In the genomic region with DNA sequence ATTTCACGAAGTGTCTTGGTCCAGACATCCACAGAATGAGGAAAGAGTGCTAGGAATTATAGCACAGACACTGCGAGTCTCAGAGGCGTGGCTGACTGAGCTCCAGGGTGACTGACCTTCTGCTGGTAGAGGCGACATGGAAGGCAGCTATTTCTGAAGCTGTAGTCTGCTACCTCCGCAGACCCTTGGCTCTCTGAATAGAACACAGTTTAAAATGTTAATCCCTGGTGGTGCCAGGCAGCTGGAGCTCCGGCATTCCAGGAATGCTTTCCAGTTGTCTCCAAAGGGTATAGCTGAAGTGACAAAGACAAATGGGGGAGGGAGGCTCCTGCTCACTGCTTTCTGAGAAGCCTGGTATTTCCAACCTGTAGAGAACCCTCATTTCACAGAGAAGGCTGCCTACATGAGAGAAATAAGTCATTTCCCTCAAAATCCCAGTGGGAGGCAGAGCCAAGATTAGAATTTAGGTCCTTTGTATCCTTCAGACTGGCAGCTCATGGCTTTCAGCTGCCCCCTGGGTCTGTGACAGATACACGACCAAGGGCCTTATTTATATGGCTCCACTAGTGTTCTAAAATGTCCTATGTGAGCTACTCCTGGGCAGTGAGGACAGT, we compare ENCODE assay signal across 11 mouse cellular contexts. TPM values are rescaled to one million over a fixed set of nuclear protein-coding genes. Genes with fewer than 3 reads are reported as not detected.
DNase-seq lines count a peak whose midpoint lies in the region; ATAC-seq lines count a peak whose summit lies in the region.
"Had no signal": no experiment of that assay in that cellular context is flagged by ENCODE, and none has a peak within 500 bp of the region (broad histone marks: within the 10 kb centered on the region; RNA-seq: fewer than 3 reads in every experiment).

No protein-coding gene starts in this region.

- WGBS in hindbrain, embryonic 10.5 days, result 4% methylated on average over 7 of the region's 7 CpGs
- 5% methylated on average over 7 of the region's 7 CpGs for WGBS in hindbrain, embryonic 12.5 days

- ATAC-seq in hindbrain, embryonic 12.5 days (ENCODE audit: low FRiP score), result no peak
- ATAC-seq: inflammation-experienced regulatory T-cells, adult 6 months had no signal

- H3K9me3 ChIP-seq in hindbrain, embryonic 10.5 days, result no peaks in the 10 kb centered on the region
- no peaks in the 10 kb centered on the region for H3K9me3 ChIP-seq in hindbrain, embryonic 12.5 days (replicated peaks)

- peak overlapping the region; percentile 75 for H3K27ac ChIP-seq in hindbrain, embryonic 10.5 days
- H3K27ac ChIP-seq in hindbrain, embryonic 12.5 days, result no peak overlapping the region

- peaks cover 30% of the 10 kb centered on the region for H3K4me1 ChIP-seq in hindbrain, embryonic 10.5 days (replicated peaks)
- peaks cover 10% of the 10 kb centered on the region; the same call in 1 of the 2 replicates for H3K4me1 ChIP-seq in hindbrain, embryonic 12.5 days

- peak; percentile 51 for DNase-seq in hindbrain, embryonic 10.5 days (ENCODE audit: low spot score)
- peak; percentile 26 for DNase-seq in Muller cell, postnatal 12 days (ENCODE audit: inconsistent ontology term)
- peak; percentile 36 for DNase-seq in forelimb bud, embryonic 11.5 days (ENCODE audit: low read depth, low spot score)
- DNase-seq in kidney, postnatal 10 days, result peak; percentile 34
- no peak for DNase-seq in c-Kit-positive CD71-positive TER-119-positive erythroid progenitor cells, embryonic 14.5 days (ENCODE audit: low spot score)
- DNase-seq in spleen, postnatal 10 days (ENCODE audit: low spot score in 2 of 2), result no peak
- DNase-seq in gastrocnemius, postnatal 10 days, result no peak
- DNase-seq: adrenal gland, postnatal 14 days had no signal

- H3K27me3 ChIP-seq in hindbrain, embryonic 10.5 days (ENCODE audit: insufficient read depth, poor library complexity, severe bottlenecking), result no peaks in the 10 kb centered on the region
- no peaks in the 10 kb centered on the region for H3K27me3 ChIP-seq in hindbrain, embryonic 12.5 days

- no peak overlapping the region for H3K4me3 ChIP-seq in hindbrain, embryonic 10.5 days
- H3K4me3 ChIP-seq in hindbrain, embryonic 12.5 days, result no peak overlapping the region

- no peaks in the 10 kb centered on the region for H3K36me3 ChIP-seq in hindbrain, embryonic 10.5 days
- H3K36me3 ChIP-seq in hindbrain, embryonic 12.5 days, result no peaks in the 10 kb centered on the region

- H3K4me2 ChIP-seq in hindbrain, embryonic 12.5 days (replicated peaks), result no peak overlapping the region

- no peak overlapping the region for H3K9ac ChIP-seq in hindbrain, embryonic 12.5 days

RNA-seq across cellular contexts. Expression of gene Fabp1, which starts 27.6 kb away (rescaled TPM):
- polyA plus RNA-seq in hindbrain, embryonic 10.5 days (2016; fragmentation: Nextera tagmentation; extraction: Ambion mirVana), result not detected in 2 replicates
- not detected in 2 replicates for polyA plus RNA-seq in hindbrain, embryonic 12.5 days (2016; fragmentation: Nextera tagmentation; extraction: Ambion mirVana)
- total RNA-seq in gastrocnemius, postnatal 10 days (2021), result under 1 TPM in 1 of 2 experiments, not detected in 1; 0.70 TPM
- polyA plus RNA-seq: inflammation-experienced regulatory T-cells, adult 6 months; neural tube, embryonic 14.5 days had no signal

RNA-seq across cellular contexts. Expression of gene Krcc1, which starts 44.2 kb away (rescaled TPM):
- 28.4 and 32.8 TPM in 2 replicates for polyA plus RNA-seq in hindbrain, embryonic 10.5 days (2016; fragmentation: Nextera tagmentation; extraction: Ambion mirVana)
- polyA plus RNA-seq in hindbrain, embryonic 12.5 days (2016; fragmentation: Nextera tagmentation; extraction: Ambion mirVana), result 30.3 and 31.6 TPM in 2 replicates
- 10 to 100 TPM; 32.9 to 33.5 TPM for total RNA-seq in gastrocnemius, postnatal 10 days (2021)

Comparison
In these comparisons a context has a peak if more than half of its experiments do, and no peak if none do; other contexts are left out.
1. DNase-seq: peak in hindbrain, embryonic 10.5 days (single experiment), Muller cell, postnatal 12 days (single experiment), forelimb bud, embryonic 11.5 days (single experiment) and kidney, postnatal 10 days (single experiment); none in c-Kit-positive CD71-positive TER-119-positive erythroid progenitor cells, embryonic 14.5 days (single experiment), spleen, postnatal 10 days (0 of 2) and gastrocnemius, postnatal 10 days (single experiment).